Mouse (Mus musculus): ENCODE data around the gene Cgas. TPM values are rescaled to one million over a fixed set of nuclear protein-coding genes. Genes with fewer than 3 reads are reported as not detected.

Gene Cgas
- polyA plus RNA-seq, 1 experiment from 2014 or later: 0.85 TPM

GRCm38 (mm10) chr9:78447973-78448873, 5.2 kb upstream of the Cgas start, which contains the start of the genes Mto1 and Gm17324:
Gene Mto1, plus strand, starts transcription at chr9:78448208.
Gene Gm17324, minus strand, starts transcription at chr9:78448786.
- H3K9ac ChIP-seq (ENCODE audit: low read depth, low read length): peak within 1 kb of the TSS; percentile 97
- peaks cover 10% of the 10 kb centered on the region for H3K4me1 ChIP-seq (replicated peaks; ENCODE audit: control insufficient read depth, insufficient read depth, low read length)
- peaks cover 29% of the 10 kb centered on the region for H3K27me3 ChIP-seq (replicated peaks; ENCODE audit: control insufficient read depth, insufficient read depth, low read length)
- peaks cover 7% of the 10 kb centered on the region; the same call in 1 of the 2 replicates for H3K36me3 ChIP-seq (ENCODE audit: control insufficient read depth, insufficient read depth, low read length)
- ATAC-seq (replicated peaks; ENCODE audit: low FRiP score) (peak; percentile 91), DNase-seq (ENCODE audit: low spot score) (peak; percentile 91)
- under 1% methylated on average over 96 of the region's 96 CpGs for WGBS
- H3K4me2 ChIP-seq: peak within 1 kb of the TSS; percentile 90
- peak within 1 kb of the TSS; percentile 99 for H3K4me3 ChIP-seq (ENCODE audit: low read depth, low read length)
- no peaks in the 10 kb centered on the region for H3K9me3 ChIP-seq (ENCODE audit: control insufficient read depth, low read length)
- H3K27ac ChIP-seq (ENCODE audit: low read depth, low read length): peak within 1 kb of the TSS; percentile 87

GRCm38 (mm10) chr9:78447606-78447972, 4.6 kb upstream of the Cgas start:
- WGBS: 30% methylated on average over 9 of the region's 9 CpGs
- Histone ChIP-seq H3K4me2 (peak overlapping the region; percentile 90), H3K9ac (ENCODE audit: low read depth, low read length) (peak overlapping the region; percentile 97), H3K4me3 (ENCODE audit: low read depth, low read length) (peak overlapping the region; percentile 99), H3K36me3 (ENCODE audit: control insufficient read depth, insufficient read depth, low read length) (peaks cover 2% of the 10 kb centered on the region; the same call in 1 of the 2 replicates), H3K27ac (ENCODE audit: low read depth, low read length) (no peak overlapping the region; the same call in 1 of the 2 replicates), H3K4me1 (replicated peaks; ENCODE audit: control insufficient read depth, insufficient read depth, low read length) (peaks cover 16% of the 10 kb centered on the region), H3K27me3 (replicated peaks; ENCODE audit: control insufficient read depth, insufficient read depth, low read length) (peaks cover 35% of the 10 kb centered on the region), H3K9me3 (ENCODE audit: control insufficient read depth, low read length) (no peaks in the 10 kb centered on the region)
- ATAC-seq (replicated peaks; ENCODE audit: low FRiP score) (no peak), DNase-seq (ENCODE audit: low spot score) (no peak)

- DNase-seq (ENCODE audit: low spot score): no peak
- H3K4me3 ChIP-seq (ENCODE audit: low read depth, low read length): peak overlapping the region; percentile 55
- no peaks in the 10 kb centered on the region for H3K36me3 ChIP-seq (ENCODE audit: control insufficient read depth, insufficient read depth, low read length)
- 7% methylated on average over 9 of the region's 9 CpGs for WGBS
- H3K9ac ChIP-seq (ENCODE audit: low read depth, low read length): peak overlapping the region; percentile 64
- H3K27ac ChIP-seq (ENCODE audit: low read depth, low read length): no peak overlapping the region
- peaks cover 7% of the 10 kb centered on the region for H3K4me1 ChIP-seq (replicated peaks; ENCODE audit: control insufficient read depth, insufficient read depth, low read length)
- no peak for ATAC-seq (replicated peaks; ENCODE audit: low FRiP score)
- peak overlapping the region; percentile 86 for H3K4me2 ChIP-seq
- H3K9me3 ChIP-seq (ENCODE audit: control insufficient read depth, low read length): no peaks in the 10 kb centered on the region
- H3K27me3 ChIP-seq (replicated peaks; ENCODE audit: control insufficient read depth, insufficient read depth, low read length): peaks cover 66% of the 10 kb centered on the region
These were observed 829 bp downstream of the Cgas start for GRCm38 (mm10) chr9:78442237-78442578.

- no peak for DNase-seq (ENCODE audit: low spot score)
- H3K4me2 ChIP-seq: no peak overlapping the region
- no peaks in the 10 kb centered on the region for H3K9me3 ChIP-seq (ENCODE audit: control insufficient read depth, low read length)
- WGBS: 70% methylated on average over 5 of the region's 5 CpGs
- H3K9ac ChIP-seq (ENCODE audit: low read depth, low read length): no peak overlapping the region
- peaks cover 7% of the 10 kb centered on the region for H3K4me1 ChIP-seq (replicated peaks; ENCODE audit: control insufficient read depth, insufficient read depth, low read length)
- no peak overlapping the region for H3K4me3 ChIP-seq (ENCODE audit: low read depth, low read length)
- H3K27ac ChIP-seq (ENCODE audit: low read depth, low read length): no peak overlapping the region
- peaks cover 48% of the 10 kb centered on the region for H3K27me3 ChIP-seq (replicated peaks; ENCODE audit: control insufficient read depth, insufficient read depth, low read length)
- no peaks in the 10 kb centered on the region for H3K36me3 ChIP-seq (ENCODE audit: control insufficient read depth, insufficient read depth, low read length)
- ATAC-seq (replicated peaks; ENCODE audit: low FRiP score): no peak
These were observed 3.6 kb downstream of the Cgas start for GRCm38 (mm10) chr9:78439426-78439825.

- no peak for DNase-seq (ENCODE audit: low spot score)
- ATAC-seq (replicated peaks; ENCODE audit: low FRiP score): no peak
- H3K4me2 ChIP-seq: no peak overlapping the region
- H3K9me3 ChIP-seq (ENCODE audit: control insufficient read depth, low read length): no peaks in the 10 kb centered on the region
- H3K27ac ChIP-seq (ENCODE audit: low read depth, low read length): no peak overlapping the region
- no peaks in the 10 kb centered on the region for H3K36me3 ChIP-seq (ENCODE audit: control insufficient read depth, insufficient read depth, low read length)
- no peak overlapping the region for H3K9ac ChIP-seq (ENCODE audit: low read depth, low read length)
- WGBS: 82% methylated on average over 5 of the region's 5 CpGs
- no peaks in the 10 kb centered on the region for H3K27me3 ChIP-seq (replicated peaks; ENCODE audit: control insufficient read depth, insufficient read depth, low read length)
- no peak overlapping the region for H3K4me3 ChIP-seq (ENCODE audit: low read depth, low read length)
- peaks cover 5% of the 10 kb centered on the region for H3K4me1 ChIP-seq (replicated peaks; ENCODE audit: control insufficient read depth, insufficient read depth, low read length)
These were observed 10.6 kb downstream of the Cgas start for GRCm38 (mm10) chr9:78432471-78432870.

- Histone ChIP-seq H3K9ac (ENCODE audit: low read depth, low read length) (no peak overlapping the region), H3K27me3 (replicated peaks; ENCODE audit: control insufficient read depth, insufficient read depth, low read length) (no peaks in the 10 kb centered on the region), H3K9me3 (ENCODE audit: control insufficient read depth, low read length) (no peaks in the 10 kb centered on the region), H3K4me3 (ENCODE audit: low read depth, low read length) (no peak overlapping the region), H3K4me2 (no peak overlapping the region), H3K4me1 (replicated peaks; ENCODE audit: control insufficient read depth, insufficient read depth, low read length) (peaks cover 5% of the 10 kb centered on the region), H3K27ac (ENCODE audit: low read depth, low read length) (no peak overlapping the region), H3K36me3 (ENCODE audit: control insufficient read depth, insufficient read depth, low read length) (no peaks in the 10 kb centered on the region)
- 69% methylated on average over 6 of the region's 6 CpGs for WGBS
- DNase-seq (ENCODE audit: low spot score) (no peak), ATAC-seq (replicated peaks; ENCODE audit: low FRiP score) (no peak)
These were observed 12.6 kb downstream of the Cgas start for GRCm38 (mm10) chr9:78430486-78430885.

GRCm38 (mm10) chr9:78429551-78429950, 13.5 kb downstream of the Cgas start:
- no peak overlapping the region for H3K4me3 ChIP-seq (ENCODE audit: low read depth, low read length)
- DNase-seq (ENCODE audit: low spot score) (no peak), ATAC-seq (replicated peaks; ENCODE audit: low FRiP score) (no peak)
- peaks cover 5% of the 10 kb centered on the region for H3K4me1 ChIP-seq (replicated peaks; ENCODE audit: control insufficient read depth, insufficient read depth, low read length)
- no peaks in the 10 kb centered on the region for H3K36me3 ChIP-seq (ENCODE audit: control insufficient read depth, insufficient read depth, low read length)
- no peaks in the 10 kb centered on the region for H3K9me3 ChIP-seq (ENCODE audit: control insufficient read depth, low read length)
- 71% methylated on average over 2 of the region's 2 CpGs for WGBS
- H3K27me3 ChIP-seq (replicated peaks; ENCODE audit: control insufficient read depth, insufficient read depth, low read length): no peaks in the 10 kb centered on the region
- H3K27ac ChIP-seq (ENCODE audit: low read depth, low read length): no peak overlapping the region
- H3K9ac ChIP-seq (ENCODE audit: low read depth, low read length): no peak overlapping the region
- H3K4me2 ChIP-seq: no peak overlapping the region

GRCm38 (mm10) chr9:78428870-78429432, 14.1 kb downstream of the Cgas start:
- H3K36me3 ChIP-seq (ENCODE audit: control insufficient read depth, insufficient read depth, low read length): no peaks in the 10 kb centered on the region
- H3K4me2 ChIP-seq: no peak overlapping the region
- no peaks in the 10 kb centered on the region for H3K27me3 ChIP-seq (replicated peaks; ENCODE audit: control insufficient read depth, insufficient read depth, low read length)
- no peak overlapping the region for H3K27ac ChIP-seq (ENCODE audit: low read depth, low read length)
- ATAC-seq (replicated peaks; ENCODE audit: low FRiP score) (no peak), DNase-seq (ENCODE audit: low spot score) (no peak)
- no peaks in the 10 kb centered on the region for H3K9me3 ChIP-seq (ENCODE audit: control insufficient read depth, low read length)
- H3K4me3 ChIP-seq (ENCODE audit: low read depth, low read length): no peak overlapping the region
- H3K9ac ChIP-seq (ENCODE audit: low read depth, low read length): no peak overlapping the region
- WGBS: 81% methylated on average over 4 of the region's 4 CpGs
- H3K4me1 ChIP-seq (replicated peaks; ENCODE audit: control insufficient read depth, insufficient read depth, low read length): peaks cover 5% of the 10 kb centered on the region

Data from liver, embryonic 11.5 days (tissue).